Mouse (Mus musculus): ENCODE results near the gene Gm20708. TPM values are rescaled to one million over a fixed set of nuclear protein-coding genes. Genes with fewer than 3 reads are reported as not detected.

Gene Gm20708
- polyA plus RNA-seq, 2 experiments: 0.08 to 0.28 TPM

DNA sequence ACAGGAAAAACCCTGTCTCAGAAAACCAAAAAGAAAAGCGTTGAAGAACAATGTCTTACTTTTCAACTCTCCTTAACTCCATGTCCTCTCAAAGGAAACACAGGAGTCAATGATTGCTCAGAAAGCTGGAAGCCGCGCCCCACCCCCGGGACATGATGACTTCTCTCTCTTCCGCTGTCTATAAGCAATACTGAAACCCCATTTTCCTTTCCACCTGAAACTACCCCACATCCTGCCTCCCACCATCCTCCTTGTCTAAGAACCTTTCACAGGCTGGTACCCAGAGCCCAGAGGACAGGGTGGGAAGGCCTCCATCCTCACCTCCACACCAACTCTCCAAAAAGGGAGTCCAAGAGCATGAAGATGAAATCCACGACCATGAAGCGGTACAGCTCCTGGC lies 37.1 kb upstream of the Gm20708 start:
- H3K4me3 ChIP-seq (ENCODE audit: insufficient read depth in 1 of 2, low read depth in 2 of 2, low read length in 2 of 2): no peak overlapping the region
- WGBS (ENCODE audit: insufficient replicate concordance): 92% methylated on average over 7 of the region's 7 CpGs
- TF ChIP-seq EP300 (IDR thresholded peaks at IDR 0.05; ENCODE audit: low read depth): no peak
- no peak for TF ChIP-seq CTCF (IDR thresholded peaks at IDR 0.05; ENCODE audit: low read depth)
- H3K27ac ChIP-seq: no peak overlapping the region
- ATAC-seq (ENCODE audit: insufficient read depth): no peak
- no peak for DNase-seq (ENCODE audit: low read depth in 3 of 3, low spot score in 3 of 3)
- H3K9me3 ChIP-seq (ENCODE audit: control insufficient read depth, low read length): no peaks in the 10 kb centered on the region
- peaks cover 84% of the 10 kb centered on the region for H3K36me3 ChIP-seq (replicated peaks; ENCODE audit: control insufficient read depth, insufficient read depth, low read depth)
- no peak overlapping the region for H3K9ac ChIP-seq (replicated peaks)
- no peaks in the 10 kb centered on the region for H3K4me1 ChIP-seq (replicated peaks; ENCODE audit: control insufficient read depth in 2 of 2, insufficient read depth in 2 of 2, low read length in 1 of 2)
- no peak overlapping the region for H3K4me2 ChIP-seq (ENCODE audit: low read depth)
- no peaks in the 10 kb centered on the region for H3K27me3 ChIP-seq (ENCODE audit: control insufficient read depth, insufficient read depth, low read length)

DNA sequence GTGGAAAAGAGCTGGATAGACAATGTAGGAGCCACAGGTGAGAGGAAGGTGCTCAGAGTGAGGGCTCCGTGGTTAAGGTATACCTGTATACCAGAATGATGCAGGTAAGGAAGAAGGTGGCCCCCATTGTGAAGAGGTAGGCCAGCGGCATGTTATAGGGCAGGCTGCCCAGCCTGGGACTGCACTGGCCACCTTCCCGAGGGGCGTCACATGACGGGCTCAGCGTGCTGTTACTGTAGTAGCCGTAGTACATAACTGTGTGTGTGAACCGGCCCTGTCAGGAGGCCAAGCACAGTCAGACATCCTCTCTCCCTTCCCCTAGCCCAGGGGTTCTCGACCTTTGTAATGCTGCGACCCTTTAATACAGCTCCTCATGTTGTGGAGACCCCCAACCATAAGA lies 34.5 kb upstream of the Gm20708 start:
- H3K27me3 ChIP-seq (ENCODE audit: control insufficient read depth, insufficient read depth, low read length): no peaks in the 10 kb centered on the region
- peaks cover 80% of the 10 kb centered on the region for H3K36me3 ChIP-seq (replicated peaks; ENCODE audit: control insufficient read depth, insufficient read depth, low read depth)
- no peak overlapping the region for H3K27ac ChIP-seq
- TF ChIP-seq EP300 (IDR thresholded peaks at IDR 0.05; ENCODE audit: low read depth) (no peak), CTCF (IDR thresholded peaks at IDR 0.05; ENCODE audit: low read depth) (no peak)
- ATAC-seq (ENCODE audit: insufficient read depth): no peak
- H3K4me3 ChIP-seq (ENCODE audit: insufficient read depth in 1 of 2, low read depth in 2 of 2, low read length in 2 of 2): no peak overlapping the region
- peaks cover 8 to 9% of the 10 kb centered on the region in 2 experiments; a peak in 3 of 4 replicates for H3K4me1 ChIP-seq (replicated peaks; ENCODE audit: control insufficient read depth in 2 of 2, insufficient read depth in 2 of 2, low read length in 1 of 2)
- H3K9me3 ChIP-seq (ENCODE audit: control insufficient read depth, low read length): no peaks in the 10 kb centered on the region
- 93% methylated on average over 10 of the region's 10 CpGs for WGBS (ENCODE audit: insufficient replicate concordance)
- no peak overlapping the region for H3K9ac ChIP-seq (replicated peaks)
- H3K4me2 ChIP-seq (ENCODE audit: low read depth): no peak overlapping the region
- no peak for DNase-seq (ENCODE audit: low read depth in 3 of 3, low spot score in 3 of 3)

DNA sequence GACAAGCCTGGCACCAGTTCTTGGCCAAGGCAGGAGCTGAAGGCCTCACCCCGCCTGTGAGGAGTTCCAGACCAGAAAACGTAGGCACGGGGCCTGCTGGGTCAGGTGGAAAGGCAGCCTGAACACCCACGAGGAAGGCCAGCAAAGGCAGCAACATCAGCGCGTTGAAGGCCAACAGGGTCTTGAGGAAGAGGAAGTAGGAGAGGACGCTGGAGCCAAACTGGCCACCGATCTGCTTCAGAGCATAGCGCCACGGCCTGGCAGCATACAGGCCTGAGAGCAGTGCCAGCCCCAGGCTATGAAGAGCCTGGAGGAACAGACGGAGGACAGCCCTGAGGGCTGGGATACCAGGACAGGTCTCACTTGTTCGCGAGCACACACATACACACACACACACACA lies 33.9 kb upstream of the Gm20708 start:
- Histone ChIP-seq H3K27me3 (ENCODE audit: control insufficient read depth, insufficient read depth, low read length) (no peaks in the 10 kb centered on the region), H3K9ac (replicated peaks) (no peak overlapping the region), H3K27ac (no peak overlapping the region), H3K9me3 (ENCODE audit: control insufficient read depth, low read length) (no peaks in the 10 kb centered on the region), H3K4me2 (ENCODE audit: low read depth) (no peak overlapping the region), H3K4me1 (replicated peaks; ENCODE audit: control insufficient read depth in 2 of 2, insufficient read depth in 2 of 2, low read length in 1 of 2) (peaks cover 8 to 9% of the 10 kb centered on the region in 2 experiments; a peak in 3 of 4 replicates), H3K36me3 (replicated peaks; ENCODE audit: control insufficient read depth, insufficient read depth, low read depth) (peaks cover 74% of the 10 kb centered on the region), H3K4me3 (ENCODE audit: insufficient read depth in 1 of 2, low read depth in 2 of 2, low read length in 2 of 2) (no peak overlapping the region)
- no peak for DNase-seq (ENCODE audit: low read depth in 3 of 3, low spot score in 3 of 3)
- ATAC-seq (ENCODE audit: insufficient read depth): no peak
- TF ChIP-seq EP300 (IDR thresholded peaks at IDR 0.05; ENCODE audit: low read depth) (no peak), CTCF (IDR thresholded peaks at IDR 0.05; ENCODE audit: low read depth) (0 out of 2 replicates have a peak, but pooled peaks have one; percentile 12)
- 75% methylated on average over 13 of the region's 13 CpGs for WGBS (ENCODE audit: insufficient replicate concordance)

DNA sequence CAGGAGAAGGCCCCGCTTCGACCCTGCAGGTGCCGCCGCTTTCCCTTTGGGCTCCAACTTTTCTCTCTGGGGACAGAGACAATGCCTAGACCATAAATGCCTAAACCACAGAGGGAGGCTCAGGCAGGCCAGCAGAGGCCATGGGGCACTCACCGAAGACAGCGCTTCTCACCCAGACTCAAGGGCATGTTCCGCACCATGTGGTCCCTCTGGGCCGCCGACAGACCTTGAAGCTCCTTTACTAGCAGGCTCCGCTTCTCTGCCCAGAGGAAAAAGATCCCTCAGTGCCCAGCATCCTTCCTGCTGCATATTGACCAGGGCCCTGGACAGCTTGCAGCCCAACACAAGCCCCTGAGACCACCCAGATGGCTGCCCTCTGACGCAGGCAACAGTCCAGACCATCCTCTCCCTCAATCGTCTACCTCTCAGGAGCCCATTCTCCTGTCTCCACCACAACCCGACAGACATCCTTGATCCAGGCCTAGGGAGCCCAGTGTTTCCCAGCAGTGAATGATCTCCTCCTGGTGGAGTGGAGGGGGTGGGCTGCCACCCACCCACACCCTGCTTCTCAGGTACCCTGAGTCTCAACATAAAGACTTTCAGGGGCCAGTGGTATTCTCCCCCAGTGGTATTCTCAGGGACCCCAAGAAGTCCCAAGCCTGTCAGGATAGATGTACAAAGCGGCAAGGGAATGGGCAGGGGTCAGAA lies 33.2 kb upstream of the Gm20708 start:
- Histone ChIP-seq H3K27me3 (ENCODE audit: control insufficient read depth, insufficient read depth, low read length) (no peaks in the 10 kb centered on the region), H3K36me3 (replicated peaks; ENCODE audit: control insufficient read depth, insufficient read depth, low read depth) (peaks cover 67% of the 10 kb centered on the region), H3K4me2 (ENCODE audit: low read depth) (no peak overlapping the region), H3K4me1 (replicated peaks; ENCODE audit: control insufficient read depth in 2 of 2, insufficient read depth in 2 of 2, low read length in 1 of 2) (peaks cover 8 to 12% of the 10 kb centered on the region in 2 experiments; a peak in 3 of 4 replicates), H3K27ac (no peak overlapping the region), H3K4me3 (ENCODE audit: insufficient read depth in 1 of 2, low read depth in 2 of 2, low read length in 2 of 2) (no peak overlapping the region), H3K9me3 (ENCODE audit: control insufficient read depth, low read length) (no peaks in the 10 kb centered on the region), H3K9ac (replicated peaks) (no peak overlapping the region)
- TF ChIP-seq EP300 (IDR thresholded peaks at IDR 0.05; ENCODE audit: low read depth): no peak
- DNase-seq (ENCODE audit: low read depth in 3 of 3, low spot score in 3 of 3) (no peak), ATAC-seq (ENCODE audit: insufficient read depth) (no peak)
- WGBS (ENCODE audit: insufficient replicate concordance): 92% methylated on average over 14 of the region's 14 CpGs

DNA sequence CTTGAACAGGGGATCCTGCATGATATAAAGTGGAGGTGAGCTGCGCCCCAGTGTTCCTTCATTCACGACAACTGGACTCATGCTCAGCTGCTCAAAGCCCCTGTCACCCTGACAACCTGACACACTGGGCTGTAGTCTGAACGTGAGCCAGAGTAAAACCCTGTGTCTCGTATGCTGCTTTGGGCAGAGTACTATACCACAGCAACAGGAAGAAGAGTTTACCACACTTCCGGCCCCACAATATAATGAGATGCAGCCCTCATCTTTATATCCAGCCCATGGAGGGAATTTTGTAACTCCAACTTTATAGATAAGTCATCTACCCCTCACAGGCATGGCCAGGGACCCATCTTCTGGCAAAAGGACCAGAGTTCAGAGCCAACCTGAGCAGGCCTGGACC lies 32.4 kb upstream of the Gm20708 start:
- no peak for ATAC-seq (ENCODE audit: insufficient read depth)
- H3K4me2 ChIP-seq (ENCODE audit: low read depth): no peak overlapping the region; the same call in 1 of the 2 replicates
- no peak for DNase-seq (ENCODE audit: low read depth in 3 of 3, low spot score in 3 of 3)
- no peaks in the 10 kb centered on the region for H3K9me3 ChIP-seq (ENCODE audit: control insufficient read depth, low read length)
- no peaks in the 10 kb centered on the region for H3K27me3 ChIP-seq (ENCODE audit: control insufficient read depth, insufficient read depth, low read length)
- peaks cover 8 to 17% of the 10 kb centered on the region in 2 experiments; a peak in 3 of 4 replicates for H3K4me1 ChIP-seq (replicated peaks; ENCODE audit: control insufficient read depth in 2 of 2, insufficient read depth in 2 of 2, low read length in 1 of 2)
- peaks cover 60% of the 10 kb centered on the region for H3K36me3 ChIP-seq (replicated peaks; ENCODE audit: control insufficient read depth, insufficient read depth, low read depth)
- H3K9ac ChIP-seq (replicated peaks): no peak overlapping the region
- WGBS (ENCODE audit: insufficient replicate concordance): 86% methylated on average over 5 of the region's 5 CpGs
- TF ChIP-seq EP300 (IDR thresholded peaks at IDR 0.05; ENCODE audit: low read depth) (no peak), CTCF (IDR thresholded peaks at IDR 0.05; ENCODE audit: low read depth) (no peak)
- no peak overlapping the region for H3K27ac ChIP-seq
- no peak overlapping the region for H3K4me3 ChIP-seq (ENCODE audit: insufficient read depth in 1 of 2, low read depth in 2 of 2, low read length in 2 of 2)
